Mouse (Mus musculus) cerebellum, adult 2 months (tissue): ENCODE measurements around the gene Cnot6. TPM values are rescaled to one million over a fixed set of nuclear protein-coding genes. Genes with fewer than 3 reads are reported as not detected.

Source experiments
- DNase-seq, 2 experiments: peaks; one replicate each; pipeline ENCODE4 v3.0.0; 2021
- H3K27ac ChIP-seq: fragments of 200-500 bp; 2 replicates; pipeline ENCODE4 v1.5.1; 2012; ENCODE audit warnings: low read length, control low read depth, inconsistent platforms; ENCODE audit not compliant: insufficient read depth
- H3K27me3 ChIP-seq: fragments of 200-500 bp; 2 replicates; pipeline ENCODE4 v1.6.1; 2012; ENCODE audit warnings: inconsistent platforms, mild to moderate bottlenecking, low read length, moderate library complexity; ENCODE audit not compliant: control insufficient read depth, insufficient read depth
- H3K4me1 ChIP-seq: fragments of 200-500 bp; 2 replicates; pipeline ENCODE4 v1.6.1; 2011; ENCODE audit warnings: low read length; ENCODE audit not compliant: control insufficient read depth, insufficient read depth
- H3K4me3 ChIP-seq: fragments of 200-500 bp; replicated peaks from 2 replicates; pipeline ENCODE3; 2011; ENCODE audit warnings: mild to moderate bottlenecking, low read depth, low read length, control low read depth; ENCODE audit not compliant: insufficient read depth
- CTCF ChIP-seq: fragments of 200-500 bp; IDR thresholded peaks from 2 replicates; pipeline ENCODE4 v1.5.1; 2011; ENCODE audit warnings: low read depth, mild to moderate bottlenecking, control low read depth, low read length, moderate library complexity, borderline replicate concordance; ENCODE audit not compliant: insufficient read depth
- POLR2A ChIP-seq: fragments of 200-500 bp; IDR thresholded peaks from 2 replicates; pipeline ENCODE4 v1.6.1; 2011; ENCODE audit warnings: low read length, control low read depth, borderline replicate concordance; ENCODE audit not compliant: insufficient read depth
- WGBS: fragments of 180-500 bp; shearing (Covaris S2); methylation state at CpG from one replicate; pipeline ENCODE4 v1.1.7; 2018; 5-methylcytosine and 5-hydroxymethylcytosine counted together
- polyA plus RNA-seq: library from polyadenylated mRNA; depleted of rRNA; stranded (reverse); fragments of >200 nt; gene quantifications from 2 replicates; pipeline ENCODE4 v1.2.3, GENCODE M21; 2012; rRNA removed

Gene Cnot6
- polyA plus RNA-seq, 1 experiment = 26.3 TPM

GRCm38 (mm10) chr11:49625863-49626262 is 86.7 kb downstream of the Cnot6 start:
- Histone ChIP-seq H3K4me1 (no peaks in the 10 kb centered on the region), H3K4me3 (no peak overlapping the region), H3K27ac (no peak overlapping the region), H3K27me3 (no peaks in the 10 kb centered on the region)
- DNase-seq = no peak
- TF ChIP-seq CTCF (no peak), POLR2A (no peak)
- 63% methylated on average over 15 of the region's 15 CpGs for WGBS

- no peak for TF ChIP-seq CTCF
- no peak for TF ChIP-seq POLR2A
- Histone ChIP-seq H3K27me3 (no peaks in the 10 kb centered on the region), H3K27ac (no peak overlapping the region), H3K4me3 (no peak overlapping the region), H3K4me1 (no peaks in the 10 kb centered on the region)
- DNase-seq = no peak
- WGBS = 76% methylated on average over 3 of the region's 3 CpGs
These were observed 88.4 kb downstream of the Cnot6 start for GRCm38 (mm10) chr11:49624156-49624555.

GRCm38 (mm10) chr11:49621953-49622352 is 90.6 kb downstream of the Cnot6 start:
- Histone ChIP-seq H3K27ac (no peak overlapping the region), H3K27me3 (no peaks in the 10 kb centered on the region), H3K4me1 (no peaks in the 10 kb centered on the region), H3K4me3 (no peak overlapping the region)
- no peak for DNase-seq
- 79% methylated on average over 5 of the region's 5 CpGs for WGBS
- TF ChIP-seq CTCF (no peak), POLR2A (no peak)

Other genes with a start within 250 kb of the Cnot6 start
- not detected in 2 replicates for gene Olfr1386, start 247.7 kb downstream of the Cnot6 start, polyA plus RNA-seq
- 0.03 TPM in 1 of 2 replicates, not detected in the other for gene Olfr1385, start 223.7 kb downstream of the Cnot6 start, polyA plus RNA-seq
- not detected in 2 replicates for gene Olfr1384, start 206.0 kb downstream of the Cnot6 start, polyA plus RNA-seq
- not detected in 2 replicates for gene Olfr1383, start 193.1 kb downstream of the Cnot6 start, polyA plus RNA-seq
- gene Olfr1382, start 184.5 kb downstream of the Cnot6 start, polyA plus RNA-seq = not detected in 2 replicates
- gene Olfr1381, start 169.3 kb downstream of the Cnot6 start, polyA plus RNA-seq = not detected in 2 replicates
- gene Olfr1380, start 155.8 kb downstream of the Cnot6 start, polyA plus RNA-seq = not detected in 2 replicates
- gene Flt4, start 103.5 kb downstream of the Cnot6 start, polyA plus RNA-seq = 2.2 and 2.3 TPM in 2 replicates
- 0.40 TPM in 1 of 2 replicates, not detected in the other for gene Scgb3a1, start 49.1 kb downstream of the Cnot6 start, polyA plus RNA-seq
- gene Gfpt2, start 81.5 kb upstream of the Cnot6 start, polyA plus RNA-seq = 2.8 and 3.1 TPM in 2 replicates
- gene Mapk9, start 134.0 kb upstream of the Cnot6 start, polyA plus RNA-seq = 146 and 147 TPM in 2 replicates
- 6.7 and 6.8 TPM in 2 replicates for gene Rasgef1c, start 189.1 kb upstream of the Cnot6 start, polyA plus RNA-seq